In genomic region chr4:151975441-151975840, GRCm38 (mm10) we compare ENCODE assay signal across 9 mouse cellular contexts. TPM values are rescaled to one million over a fixed set of nuclear protein-coding genes. Genes with fewer than 3 reads are reported as not detected.
DNase-seq lines count a peak whose midpoint lies in the region; ATAC-seq and TF ChIP-seq lines count a peak whose summit lies in the region.
"Had no signal": no experiment of that assay in that cellular context is flagged by ENCODE, and none has a peak within 500 bp of the region (broad histone marks: within the 10 kb centered on the region; RNA-seq: fewer than 3 reads in every experiment).

No protein-coding gene starts in this region.

- peaks cover 73% of the 10 kb centered on the region for H3K36me3 ChIP-seq in intestine, embryonic 14.5 days (ENCODE audit: control insufficient read depth, insufficient read depth, low read length)
- H3K36me3 ChIP-seq in intestine, embryonic 15.5 days: peaks cover 33% of the 10 kb centered on the region
- peaks cover 76 to 92% of the 10 kb centered on the region in 2 experiments for H3K36me3 ChIP-seq in CH12.LX (replicated peaks in 1 of 2; ENCODE audit: control insufficient read depth in 1 of 2, insufficient read depth in 1 of 2, low read length in 1 of 2)
- peaks cover 29% of the 10 kb centered on the region for H3K36me3 ChIP-seq in midbrain, embryonic 16.5 days (ENCODE audit: control insufficient read depth, insufficient read depth, low read length)

- no peak for ATAC-seq in intestine, embryonic 14.5 days (replicated peaks; ENCODE audit: low FRiP score, low TSS enrichment, low read depth)
- no peak for ATAC-seq in intestine, embryonic 15.5 days
- no peak for ATAC-seq in midbrain, embryonic 16.5 days

- H3K27me3 ChIP-seq in intestine, embryonic 14.5 days (replicated peaks; ENCODE audit: control insufficient read depth, insufficient read depth, low read length): no peaks in the 10 kb centered on the region
- H3K27me3 ChIP-seq in intestine, embryonic 15.5 days (replicated peaks): no peaks in the 10 kb centered on the region
- H3K27me3 ChIP-seq in CH12.LX (replicated peaks): no peaks in the 10 kb centered on the region
- no peaks in the 10 kb centered on the region for H3K27me3 ChIP-seq in midbrain, embryonic 16.5 days (ENCODE audit: control insufficient read depth, insufficient read depth, low read depth, low read length)
- H3K27me3 ChIP-seq: midbrain, embryonic 12.5 days had no signal

- no peak for TF ChIP-seq RAD21 in CH12.LX (IDR thresholded peaks at IDR 0.05; ENCODE audit: low read depth, low read length)

- peak; percentile 72 for DNase-seq in intestine, embryonic 14.5 days (ENCODE audit: low spot score)
- DNase-seq in 3T3-L1 (ENCODE audit: low read depth, low spot score) (peak; percentile 59), CH12.LX (ENCODE audit: extremely low read depth) (peak; percentile 35)
- peak; percentile 76 to 77 for DNase-seq in kidney, postnatal 4 days
- DNase-seq in urinary bladder, adult 2 months (ENCODE audit: low spot score): no peak
- no peak for DNase-seq in adrenal gland, postnatal 4 days (ENCODE audit: low spot score in 2 of 2)

- H3K4me1 ChIP-seq in intestine, embryonic 14.5 days (replicated peaks; ENCODE audit: control insufficient read depth, insufficient read depth, low read length): no peaks in the 10 kb centered on the region
- no peaks in the 10 kb centered on the region for H3K4me1 ChIP-seq in intestine, embryonic 15.5 days (replicated peaks)
- peaks cover 3 to 6% of the 10 kb centered on the region in 2 experiments; a peak in 3 of 4 replicates for H3K4me1 ChIP-seq in CH12.LX (ENCODE audit: control insufficient read depth in 1 of 2, insufficient read depth in 2 of 2)
- H3K4me1 ChIP-seq in midbrain, embryonic 16.5 days (ENCODE audit: control insufficient read depth, insufficient read depth, low read length): no peaks in the 10 kb centered on the region
- H3K4me1 ChIP-seq: midbrain, embryonic 12.5 days had no signal

- WGBS in intestine, embryonic 14.5 days: 89% methylated on average over 3 of the region's 3 CpGs
- WGBS in intestine, embryonic 15.5 days: 95% methylated on average over 3 of the region's 3 CpGs
- WGBS in midbrain, embryonic 16.5 days: 92% methylated on average over 3 of the region's 3 CpGs

- TF ChIP-seq EP300 in CH12.LX (IDR thresholded peaks at IDR 0.05; ENCODE audit: low read length): no peak

- no peak overlapping the region for H3K27ac ChIP-seq in intestine, embryonic 14.5 days (ENCODE audit: low read depth)
- no peak overlapping the region for H3K27ac ChIP-seq in intestine, embryonic 15.5 days
- no peak overlapping the region for H3K27ac ChIP-seq in CH12.LX (ENCODE audit: insufficient read depth, low read depth)
- no peak overlapping the region for H3K27ac ChIP-seq in midbrain, embryonic 16.5 days (ENCODE audit: low read length)
- H3K27ac ChIP-seq: midbrain, embryonic 12.5 days had no signal

- no peak for TF ChIP-seq POLR2A in CH12.LX (IDR thresholded peaks at IDR 0.05; ENCODE audit: low read depth, low read length)

- no peak overlapping the region for H3K4me2 ChIP-seq in intestine, embryonic 14.5 days (ENCODE audit: low read length)
- H3K4me2 ChIP-seq in intestine, embryonic 15.5 days (replicated peaks): no peak overlapping the region
- no peak overlapping the region for H3K4me2 ChIP-seq in CH12.LX (ENCODE audit: insufficient read depth, low read depth, poor library complexity, severe bottlenecking)
- H3K4me2 ChIP-seq in midbrain, embryonic 16.5 days (ENCODE audit: low read length): no peak overlapping the region
- H3K4me2 ChIP-seq: midbrain, embryonic 12.5 days had no signal

- peak; percentile 51 to 85 for TF ChIP-seq CTCF in CH12.LX (conservative IDR thresholded peaks at IDR 0.05 in 1 of 2, IDR thresholded peaks at IDR 0.05 in 1 of 2; ENCODE audit: low read depth in 2 of 2, low read length in 2 of 2)

- dilution Hi-C loops in CH12.LX (cut with MboI; ENCODE audit: extremely low pct_ligation_motif_present, extremely low pct_unique_long_range_greater_than_20kb, low sequenced_read_pairs): no loop called here

- in situ Hi-C loops in CH12.LX (cut with MboI; ENCODE audit: low pct_ligation_motif_present, low pct_unique_long_range_greater_than_20kb, low sequenced_read_pairs): loop anchor here (5.0 kb wide), 2 partner anchors 57 to 122 kb away; no protein-coding TSS in a partner anchor

- 0 out of 2 replicates have a peak, but pooled peaks cover 3% of the 10 kb centered on the region for H3K9me3 ChIP-seq in intestine, embryonic 14.5 days (ENCODE audit: control insufficient read depth, low read length)
- no peaks in the 10 kb centered on the region for H3K9me3 ChIP-seq in intestine, embryonic 15.5 days
- peaks cover 5% of the 10 kb centered on the region for H3K9me3 ChIP-seq in CH12.LX (replicated peaks; ENCODE audit: low read length)
- H3K9me3 ChIP-seq in midbrain, embryonic 16.5 days (replicated peaks; ENCODE audit: control insufficient read depth, low read length, poor library complexity, severe bottlenecking): no peaks in the 10 kb centered on the region

- no peak overlapping the region for H3K9ac ChIP-seq in intestine, embryonic 14.5 days (ENCODE audit: low read length)
- H3K9ac ChIP-seq in intestine, embryonic 15.5 days: no peak overlapping the region
- no peak overlapping the region for H3K9ac ChIP-seq in CH12.LX (ENCODE audit: insufficient read depth, low read depth)
- no peak overlapping the region for H3K9ac ChIP-seq in midbrain, embryonic 16.5 days (ENCODE audit: low read depth, low read length)
- H3K9ac ChIP-seq: midbrain, embryonic 12.5 days had no signal

- no peak overlapping the region for H3K4me3 ChIP-seq in intestine, embryonic 14.5 days (ENCODE audit: low read depth, low read length)
- H3K4me3 ChIP-seq in intestine, embryonic 15.5 days (replicated peaks): no peak overlapping the region
- no peak overlapping the region for H3K4me3 ChIP-seq in CH12.LX (replicated peaks in 1 of 3; ENCODE audit: low read depth in 2 of 3, low read length in 2 of 3, poor library complexity in 1 of 3)
- no peak overlapping the region for H3K4me3 ChIP-seq in midbrain, embryonic 16.5 days (ENCODE audit: low read depth, low read length)
- H3K4me3 ChIP-seq: midbrain, embryonic 12.5 days had no signal

- no peaks in the 10 kb centered on the region for H3K79me2 ChIP-seq in CH12.LX (replicated peaks; ENCODE audit: control insufficient read depth, extremely low read depth, insufficient read depth, poor library complexity, severe bottlenecking)

TF ChIP-seq in CH12.LX, 34 proteins besides CTCF, POLR2A, EP300 and RAD21 (continues in another document):
- no peak for TF ChIP-seq GABPA (IDR thresholded peaks at IDR 0.05; ENCODE audit: insufficient replicate concordance, low read depth, low read length)
- TF ChIP-seq POLR2AphosphoS2 (IDR thresholded peaks at IDR 0.05; ENCODE audit: low read depth, low read length): no peak

RNA-seq across cellular contexts. Expression of gene Thap3, which starts 13.4 kb away (rescaled TPM):
- 29.8 and 34.0 TPM in 2 replicates for polyA plus RNA-seq in intestine, embryonic 14.5 days (2014; fragmentation: Nextera tagmentation; extraction: Ambion mirVana)
- polyA plus RNA-seq in intestine, embryonic 15.5 days (2015; fragmentation: Nextera tagmentation; extraction: Ambion mirVana): 31.2 and 32.0 TPM in 2 replicates
- total RNA-seq in CH12.LX (2012; rRNA removed) (20.0 and 27.6 TPM in 2 replicates), CH12.LX (2014; rRNA removed) (10.1 and 12.8 TPM in 2 replicates)
- 11.0 and 11.7 TPM in 2 replicates for polyA plus RNA-seq in CH12.LX (2012; ENCODE audit: insufficient read length, low read depth)
- 53.1 and 55.1 TPM in 2 replicates for polyA plus RNA-seq in urinary bladder, adult 2 months (2012; rRNA removed)
- polyA plus RNA-seq in midbrain, embryonic 16.5 days (2015; fragmentation: Nextera tagmentation; extraction: Ambion mirVana): 30.9 and 33.9 TPM in 2 replicates
- 10 to 100 TPM; 35.6 to 41.8 TPM for total RNA-seq in adrenal gland, postnatal 4 days (2021)

RNA-seq across cellular contexts. Expression of gene Phf13, which starts 20.6 kb away (rescaled TPM):
- 23.1 and 24.5 TPM in 2 replicates for polyA plus RNA-seq in intestine, embryonic 14.5 days (2014; fragmentation: Nextera tagmentation; extraction: Ambion mirVana)
- 20.4 and 21.0 TPM in 2 replicates for polyA plus RNA-seq in intestine, embryonic 15.5 days (2015; fragmentation: Nextera tagmentation; extraction: Ambion mirVana)
- 4.9 and 5.0 TPM in 2 replicates for total RNA-seq in CH12.LX (2012; rRNA removed)
- total RNA-seq in CH12.LX (2014; rRNA removed): 1.9 and 2.1 TPM in 2 replicates
- polyA plus RNA-seq in CH12.LX (2012; ENCODE audit: insufficient read length, low read depth): 3.9 and 4.9 TPM in 2 replicates
- 13.2 and 15.3 TPM in 2 replicates for polyA plus RNA-seq in urinary bladder, adult 2 months (2012; rRNA removed)
- polyA plus RNA-seq in midbrain, embryonic 16.5 days (2015; fragmentation: Nextera tagmentation; extraction: Ambion mirVana): 21.2 and 24.4 TPM in 2 replicates
- total RNA-seq in adrenal gland, postnatal 4 days (2021): 10 to 100 TPM; 24.8 to 28.0 TPM

RNA-seq across cellular contexts. Expression of gene Klhl21, which starts 33.2 kb away (rescaled TPM):
- polyA plus RNA-seq in intestine, embryonic 14.5 days (2014; fragmentation: Nextera tagmentation; extraction: Ambion mirVana): 5.9 and 6.1 TPM in 2 replicates
- 10.6 and 10.9 TPM in 2 replicates for polyA plus RNA-seq in intestine, embryonic 15.5 days (2015; fragmentation: Nextera tagmentation; extraction: Ambion mirVana)
- total RNA-seq in CH12.LX (2012; rRNA removed): 7.1 and 9.5 TPM in 2 replicates
- total RNA-seq in CH12.LX (2014; rRNA removed): 4.4 and 4.9 TPM in 2 replicates
- 9.1 and 9.4 TPM in 2 replicates for polyA plus RNA-seq in CH12.LX (2012; ENCODE audit: insufficient read length, low read depth)
- polyA plus RNA-seq in urinary bladder, adult 2 months (2012; rRNA removed): 34.5 and 38.3 TPM in 2 replicates
- polyA plus RNA-seq in midbrain, embryonic 16.5 days (2015; fragmentation: Nextera tagmentation; extraction: Ambion mirVana): 3.0 and 3.4 TPM in 2 replicates
- 10 to 100 TPM; 18.8 to 19.3 TPM for total RNA-seq in adrenal gland, postnatal 4 days (2021)

RNA-seq across cellular contexts. Expression of gene Dnajc11, which starts 42.0 kb away (rescaled TPM):
- polyA plus RNA-seq in intestine, embryonic 14.5 days (2014; fragmentation: Nextera tagmentation; extraction: Ambion mirVana): 72.7 and 76.7 TPM in 2 replicates
- 73.2 and 75.6 TPM in 2 replicates for polyA plus RNA-seq in intestine, embryonic 15.5 days (2015; fragmentation: Nextera tagmentation; extraction: Ambion mirVana)
- total RNA-seq in CH12.LX (2012; rRNA removed) (63.5 and 81.2 TPM in 2 replicates), CH12.LX (2014; rRNA removed) (73.7 and 75.6 TPM in 2 replicates)
- 102 and 133 TPM in 2 replicates for polyA plus RNA-seq in CH12.LX (2012; ENCODE audit: insufficient read length, low read depth)
- polyA plus RNA-seq in urinary bladder, adult 2 months (2012; rRNA removed): 33.6 and 35.7 TPM in 2 replicates
- 81.3 and 81.6 TPM in 2 replicates for polyA plus RNA-seq in midbrain, embryonic 16.5 days (2015; fragmentation: Nextera tagmentation; extraction: Ambion mirVana)
- 10 to 100 TPM; 86.2 to 94.5 TPM for total RNA-seq in adrenal gland, postnatal 4 days (2021)

RNA-seq across cellular contexts. Expression of gene Zbtb48, which starts 52.0 kb away (rescaled TPM):
- 16.3 and 28.0 TPM in 2 replicates for polyA plus RNA-seq in intestine, embryonic 14.5 days (2014; fragmentation: Nextera tagmentation; extraction: Ambion mirVana)
- 15.6 and 19.0 TPM in 2 replicates for polyA plus RNA-seq in intestine, embryonic 15.5 days (2015; fragmentation: Nextera tagmentation; extraction: Ambion mirVana)
- total RNA-seq in CH12.LX (2012; rRNA removed) (7.4 and 10.5 TPM in 2 replicates), CH12.LX (2014; rRNA removed) (8.6 and 10.5 TPM in 2 replicates)
- polyA plus RNA-seq in CH12.LX (2012; ENCODE audit: insufficient read length, low read depth): 13.6 and 14.0 TPM in 2 replicates
- polyA plus RNA-seq in urinary bladder, adult 2 months (2012; rRNA removed): 13.5 and 16.0 TPM in 2 replicates
- polyA plus RNA-seq in midbrain, embryonic 16.5 days (2015; fragmentation: Nextera tagmentation; extraction: Ambion mirVana): 19.3 and 21.5 TPM in 2 replicates
- 10 to 100 TPM; 16.8 to 17.0 TPM for total RNA-seq in adrenal gland, postnatal 4 days (2021)

Comparison
In these comparisons a context has a peak if more than half of its experiments do, and no peak if none do; other contexts are left out.
1. DNase-seq: peak in intestine, embryonic 14.5 days (single experiment), 3T3-L1 (single experiment), CH12.LX (single experiment) and kidney, postnatal 4 days (2 of 2); none in urinary bladder, adult 2 months (single experiment) and adrenal gland, postnatal 4 days (0 of 2).